Mouse (Mus musculus) neutrophil, adult 5-6 weeks (primary cell): ENCODE results near the gene Trio. TPM values are rescaled to one million over a fixed set of nuclear protein-coding genes. Genes with fewer than 3 reads are reported as not detected.
A peak's percentile ranks its signal among the peaks of the same experiment; 100 is the strongest.

Source experiments
- ATAC-seq: fragments of 151-379, 151-347 bp; 2 replicates; pipeline ENCODE4 v1.8.0; 2017; ENCODE audit warnings: mild to moderate bottlenecking, moderate TSS enrichment; ENCODE audit not compliant: insufficient number of reproducible peaks, poor library complexity, low FRiP score, severe bottlenecking; ENCODE audit errors: extremely low read depth
- total RNA-seq: library from RNA; stranded (forward); fragments of 200-1000 nt; gene quantifications from 2 replicates; pipeline ENCODE4 v1.2.3, GENCODE M21; 2017

Gene Trio
- total RNA-seq, 1 experiment from 2014 or later, result 28.9 TPM

DNA sequence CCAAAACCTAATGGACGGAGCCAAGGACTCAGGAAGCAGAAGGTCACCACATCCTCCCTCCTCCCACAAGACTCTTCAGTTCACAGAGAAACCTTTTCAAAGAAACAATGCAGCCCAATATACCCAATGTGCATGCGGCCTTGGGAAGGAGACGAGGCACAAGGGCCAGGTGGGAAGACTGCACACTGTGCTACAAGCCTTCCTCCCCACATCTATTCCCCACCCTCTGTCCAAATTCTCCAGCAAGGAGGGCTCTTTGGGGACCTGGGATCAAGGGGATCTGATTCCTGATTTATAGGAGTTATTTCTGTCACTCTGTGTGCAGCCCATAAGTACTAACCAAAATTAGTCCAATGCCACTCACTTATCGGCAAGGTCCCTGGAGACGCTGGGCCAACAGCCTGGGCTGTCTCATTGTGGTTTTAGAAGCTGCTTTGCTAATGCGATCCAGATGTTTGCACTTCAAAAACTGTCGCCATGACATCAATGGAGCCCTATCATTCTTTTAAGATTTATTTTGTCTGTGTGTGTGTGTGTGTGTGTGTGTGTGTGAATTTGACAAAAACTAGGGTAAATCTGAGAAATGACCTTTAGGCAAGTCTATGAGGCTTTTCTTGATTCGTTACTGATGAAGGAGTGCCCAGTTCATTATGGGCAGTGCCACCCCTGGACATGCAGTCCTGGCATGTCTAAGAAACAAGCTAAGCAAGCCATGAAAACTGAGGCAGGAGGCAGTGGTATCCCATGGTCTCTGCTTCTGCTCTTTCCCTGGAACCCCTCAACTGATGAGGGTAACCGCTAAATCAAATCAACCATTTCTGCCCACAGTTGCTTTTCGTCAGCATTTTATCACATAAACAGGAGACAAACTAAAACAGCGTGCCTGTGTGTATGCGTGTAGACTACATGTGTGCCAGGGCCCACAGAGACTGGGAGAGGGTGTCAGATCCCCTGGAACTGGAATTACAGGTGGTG lies 89.6 kb downstream of the Trio start:
- ATAC-seq, result no peak

DNA sequence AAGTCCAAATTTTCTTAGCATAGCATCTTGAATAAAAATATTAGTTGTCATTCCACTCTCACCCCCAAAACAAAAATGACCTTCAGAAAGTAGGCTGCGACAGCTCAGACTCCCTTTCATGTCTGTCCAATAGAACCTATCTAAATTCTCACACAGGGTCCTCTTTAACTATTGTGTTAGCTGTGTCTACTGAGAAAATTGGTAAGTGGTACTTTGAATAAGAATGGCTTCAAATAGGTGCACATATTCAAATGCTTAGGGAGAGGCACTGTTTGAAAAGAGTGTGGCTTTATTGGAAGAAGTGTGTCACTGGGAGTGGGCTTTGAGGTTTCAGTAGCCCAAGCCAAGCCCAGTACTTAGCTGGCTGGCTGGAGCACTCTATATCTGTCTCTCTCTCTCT lies 92.4 kb downstream of the Trio start:
- no peak for ATAC-seq

DNA sequence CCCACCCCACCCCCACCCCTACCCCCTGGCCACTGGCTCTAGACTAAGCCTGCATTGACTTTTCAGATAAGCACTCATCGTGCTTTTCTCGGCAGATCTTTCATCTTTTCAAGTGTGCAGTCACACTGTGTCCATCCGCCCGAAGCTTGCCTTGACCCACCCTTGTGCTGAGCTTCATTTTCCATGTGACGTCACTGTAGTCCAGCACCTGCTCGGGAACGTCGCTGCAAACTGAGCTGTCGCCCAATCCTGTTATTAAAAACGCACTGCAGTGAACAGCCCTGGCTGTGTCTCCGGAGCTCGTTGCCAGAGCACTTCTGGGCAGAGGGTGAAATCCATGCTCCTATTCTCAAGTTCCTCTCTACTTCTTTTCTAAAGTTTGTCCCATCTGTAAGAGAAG lies 93.8 kb downstream of the Trio start:
- ATAC-seq, result no peak

DNA sequence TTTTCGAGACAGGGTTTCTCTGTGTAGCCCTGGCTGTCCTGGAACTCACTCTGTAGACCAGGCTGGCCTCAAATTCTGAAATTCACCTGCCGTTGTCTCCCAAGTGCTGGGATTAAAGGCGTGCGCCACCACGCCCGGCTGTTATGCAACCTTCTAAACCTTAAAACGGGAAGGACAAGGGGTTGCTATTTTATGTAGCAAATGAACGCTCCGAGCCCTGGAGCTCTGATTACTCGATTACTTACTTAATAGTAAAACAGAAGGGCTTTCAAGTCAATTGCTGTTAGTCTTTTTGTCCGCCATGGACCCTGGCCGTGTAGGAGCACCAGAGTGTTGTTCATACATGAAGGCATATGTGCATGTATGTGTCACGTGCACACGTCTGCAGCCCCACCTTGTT lies 94.2 kb downstream of the Trio start:
- ATAC-seq, result no peak

DNA sequence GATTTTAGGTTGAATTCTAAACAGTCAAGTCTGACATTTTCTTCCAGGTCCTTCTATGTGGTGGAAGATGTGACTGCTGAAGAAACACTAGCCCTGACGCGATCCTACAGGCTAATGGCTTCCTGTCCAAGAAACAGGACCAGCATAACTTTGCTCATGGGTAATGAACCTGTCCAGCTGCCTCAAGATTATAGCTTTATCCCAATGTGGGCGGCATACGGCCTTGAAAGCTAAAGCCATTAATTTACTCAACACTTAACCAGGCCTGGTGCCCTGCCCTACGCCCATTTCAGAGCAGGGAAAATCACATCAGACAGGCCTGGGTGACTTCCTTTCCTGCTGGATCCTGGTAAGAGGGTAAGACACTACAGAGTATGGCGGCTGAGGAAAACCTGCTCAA lies 98.0 kb downstream of the Trio start:
- no peak for ATAC-seq

DNA sequence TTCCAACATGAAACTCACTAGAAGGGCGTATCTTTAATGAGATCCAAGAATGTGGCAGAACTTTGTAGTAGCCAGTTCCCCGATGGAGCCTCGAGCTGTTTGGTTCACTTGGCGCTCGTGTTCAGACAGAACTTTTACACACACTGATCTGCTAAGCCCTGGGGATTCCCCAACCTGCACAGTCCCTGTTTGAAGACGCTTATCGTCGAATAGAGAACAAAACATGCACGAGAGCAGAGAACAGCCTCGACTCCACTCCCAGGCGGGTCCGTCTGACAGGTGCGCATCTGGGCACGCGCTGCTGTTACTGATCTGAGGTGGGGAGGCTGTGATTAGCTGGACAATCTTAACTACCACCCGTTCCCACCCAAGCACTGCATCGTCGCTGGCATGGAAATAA lies 98.7 kb downstream of the Trio start:
- ATAC-seq, result peak; percentile 53

DNA sequence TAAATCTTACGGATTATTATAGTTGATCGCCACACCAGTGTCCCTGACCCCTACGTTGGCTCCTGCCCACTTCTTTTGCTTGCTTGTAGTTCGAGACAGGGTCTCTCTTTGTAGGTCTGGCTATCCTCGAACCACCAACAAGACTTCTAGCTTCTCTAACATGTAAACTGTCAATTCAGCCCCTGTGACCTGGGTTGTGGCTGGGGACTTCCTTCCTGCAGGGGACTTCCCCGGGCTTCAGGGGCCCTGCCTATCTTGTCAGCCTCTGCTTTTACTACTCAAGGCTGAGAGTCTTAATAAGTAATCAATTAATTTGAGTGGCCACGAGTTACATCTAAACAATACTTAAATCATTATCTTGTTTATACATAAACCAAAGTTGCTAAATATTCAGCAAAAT lies 99.2 kb downstream of the Trio start:
- peak; percentile 50 for ATAC-seq

DNA sequence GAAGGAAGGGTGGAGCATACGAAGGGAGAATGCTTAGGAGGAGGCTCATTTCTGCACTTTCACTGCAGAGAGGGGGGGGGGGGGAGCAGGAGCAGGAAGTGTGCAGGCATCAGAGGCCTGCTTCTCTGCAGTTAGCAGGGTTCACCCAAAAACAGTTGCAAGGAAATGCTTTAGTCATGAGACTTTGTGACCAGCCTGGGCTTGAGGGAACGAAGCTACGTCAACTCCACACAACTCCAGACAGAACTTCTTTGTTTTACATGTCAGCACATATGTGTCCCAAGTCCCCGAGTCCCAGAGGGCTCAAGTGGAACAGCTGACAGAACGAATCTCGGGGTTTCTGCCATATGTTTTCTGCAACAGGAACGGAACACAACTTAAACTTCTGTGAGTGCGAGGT lies 99.8 kb downstream of the Trio start:
- peak; percentile 14; the same call in 1 of the 2 replicates for ATAC-seq

DNA sequence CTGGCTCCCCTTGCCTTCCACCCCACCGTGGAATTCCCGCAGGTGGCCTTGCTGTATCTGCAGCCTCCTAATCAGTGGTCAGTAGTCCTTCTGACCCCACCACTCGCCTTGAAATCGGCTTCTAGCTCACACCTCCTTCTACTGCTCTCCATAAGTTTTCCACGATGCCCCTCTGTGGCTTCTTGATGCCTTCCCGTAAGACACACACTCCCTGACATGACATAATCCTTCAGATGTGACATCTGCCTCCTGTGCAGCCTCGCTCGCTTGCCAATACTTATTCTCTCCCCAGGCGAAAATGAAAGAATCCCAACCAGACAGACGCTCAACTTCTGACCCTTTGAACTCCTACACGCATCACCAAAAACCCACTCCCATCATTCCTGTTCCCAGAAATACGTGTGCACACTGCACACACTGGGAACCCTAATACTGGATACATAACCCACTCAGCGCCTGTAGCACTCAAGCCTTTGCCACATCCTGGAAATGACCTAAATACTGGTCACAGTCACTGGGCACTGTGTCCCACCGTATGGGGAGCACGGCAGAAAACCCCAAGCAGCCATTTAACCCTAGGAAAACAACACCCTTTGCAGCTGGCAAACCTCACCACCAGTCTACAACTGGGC lies 100.5 kb downstream of the Trio start:
- ATAC-seq, result no peak

DNA sequence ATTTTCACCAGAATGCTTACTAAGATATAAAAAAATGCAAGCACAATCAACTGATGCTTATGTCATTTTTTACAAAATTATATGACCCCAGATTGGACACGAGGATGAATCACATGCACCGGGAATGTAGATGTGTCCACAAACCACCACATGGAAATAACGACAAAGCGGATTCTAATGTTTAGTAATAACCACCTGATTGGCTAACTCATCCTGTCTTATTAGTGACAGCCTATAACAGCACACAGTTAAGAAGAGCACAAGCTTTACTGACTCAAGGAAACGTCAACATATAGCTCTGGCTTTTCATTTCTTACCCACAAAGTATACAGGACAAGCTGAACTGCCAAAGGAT lies 101.7 kb downstream of the Trio start:
- no peak for ATAC-seq

DNA sequence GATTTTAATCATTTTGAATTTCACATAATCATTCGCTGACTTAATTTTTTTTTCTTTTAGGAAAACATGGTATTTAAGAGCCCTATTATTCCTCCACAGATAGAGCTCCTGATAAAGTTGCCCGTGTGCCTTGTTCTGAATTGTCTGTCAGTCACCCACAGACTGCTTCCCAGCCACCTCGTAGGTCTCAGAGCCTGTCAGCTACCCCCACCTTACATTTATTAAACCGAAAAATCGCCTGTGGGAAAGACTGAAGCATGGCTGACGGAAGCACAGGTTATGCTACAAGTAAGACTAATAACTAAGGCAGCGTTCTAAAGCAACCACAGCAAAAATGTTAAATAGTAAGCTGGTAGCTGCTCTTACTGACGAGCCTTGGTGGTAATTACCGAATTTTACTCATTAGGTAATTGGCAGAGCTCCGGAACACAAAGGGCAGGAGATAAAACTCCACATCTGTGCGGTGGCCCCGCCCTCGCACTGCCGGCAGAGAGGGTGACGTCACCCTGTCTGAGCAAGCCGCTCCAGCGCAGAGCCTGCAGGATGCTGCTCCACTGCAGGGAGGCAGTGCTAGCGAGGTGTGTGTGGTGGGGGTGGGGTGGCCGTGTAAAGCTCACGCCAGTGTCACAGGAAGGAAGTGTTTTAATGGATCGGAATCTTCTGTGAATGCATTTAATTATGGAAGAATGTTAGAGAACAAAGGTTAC lies 102.2 kb downstream of the Trio start:
- peak; percentile 78 for ATAC-seq

DNA sequence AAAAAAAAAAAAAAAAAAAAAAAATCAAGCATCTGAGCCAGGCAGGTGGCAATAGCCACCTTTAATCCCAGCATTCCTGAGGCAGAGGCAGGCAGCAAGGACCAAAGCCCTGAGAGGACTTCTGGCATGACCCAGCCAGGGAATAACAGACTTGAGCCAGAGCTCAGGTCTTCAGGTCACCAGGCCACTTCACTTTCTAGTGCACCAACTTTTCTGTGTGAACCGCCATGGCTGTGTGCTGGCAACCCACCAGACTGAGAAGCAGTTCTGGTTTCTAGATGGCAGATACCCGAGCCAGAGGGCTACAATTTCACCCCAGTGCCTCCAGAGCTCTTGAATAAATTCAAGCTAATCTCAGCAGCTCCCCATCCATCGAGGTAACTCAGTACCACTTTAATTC lies 104.9 kb downstream of the Trio start:
- no peak for ATAC-seq

DNA sequence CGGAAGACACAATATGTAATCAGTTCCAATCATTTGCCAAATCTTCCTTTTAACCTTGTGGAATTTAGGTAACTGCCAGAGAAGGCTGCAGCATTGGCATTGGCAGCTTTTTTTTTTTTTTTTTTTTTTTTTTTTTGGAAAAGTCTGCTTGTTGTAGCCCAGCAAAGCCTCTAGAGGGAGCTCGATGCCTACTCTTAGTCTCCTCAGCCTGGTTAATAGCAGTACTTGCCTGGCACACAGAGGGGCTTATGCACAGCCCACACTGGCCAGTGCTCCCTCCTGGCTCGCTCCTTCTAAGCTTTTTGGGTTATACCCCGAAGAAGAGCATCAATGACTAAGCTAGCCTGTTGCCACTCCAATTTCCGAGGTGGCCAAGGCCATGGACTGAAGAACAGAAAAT lies 106.1 kb downstream of the Trio start:
- peak; percentile 59; the same call in 1 of the 2 replicates for ATAC-seq

DNA sequence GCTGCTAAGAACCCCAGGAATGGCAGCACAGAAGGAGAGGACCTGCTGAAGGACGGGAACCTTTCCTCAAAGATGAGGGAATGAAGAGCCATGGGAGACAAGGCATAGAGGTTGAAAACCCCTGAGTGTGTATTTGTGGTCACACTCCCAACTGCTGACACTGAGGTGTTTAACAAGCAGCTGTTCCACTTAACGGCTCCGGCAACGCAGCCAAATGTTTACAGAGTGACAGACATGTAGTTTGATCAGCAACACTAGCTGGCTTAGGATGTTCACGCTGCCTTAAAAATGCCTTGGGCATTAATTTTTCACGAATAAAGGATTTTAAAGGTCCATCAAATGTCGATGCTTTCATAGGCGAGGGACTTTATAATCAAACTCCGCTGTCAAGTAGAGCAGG lies 106.8 kb downstream of the Trio start:
- no peak for ATAC-seq

DNA sequence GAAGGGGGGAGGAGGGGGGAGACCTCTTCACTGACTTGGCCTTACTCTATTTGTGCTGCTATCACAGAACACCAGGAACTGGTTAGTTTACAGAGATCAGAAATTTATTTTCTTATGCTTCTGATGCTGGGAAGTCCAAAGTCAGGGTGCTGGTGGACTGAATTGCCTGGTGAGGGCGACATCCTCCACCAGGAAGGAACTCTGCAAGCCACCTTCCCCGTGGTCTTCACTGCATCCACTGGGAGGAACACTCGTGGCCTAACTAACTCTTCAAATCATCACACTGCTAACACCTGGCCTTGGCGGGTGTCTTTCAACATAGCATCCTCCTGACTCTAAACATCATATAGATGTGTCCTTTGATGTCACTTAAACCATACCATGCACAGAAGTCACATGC lies 109.4 kb downstream of the Trio start:
- no peak for ATAC-seq

DNA sequence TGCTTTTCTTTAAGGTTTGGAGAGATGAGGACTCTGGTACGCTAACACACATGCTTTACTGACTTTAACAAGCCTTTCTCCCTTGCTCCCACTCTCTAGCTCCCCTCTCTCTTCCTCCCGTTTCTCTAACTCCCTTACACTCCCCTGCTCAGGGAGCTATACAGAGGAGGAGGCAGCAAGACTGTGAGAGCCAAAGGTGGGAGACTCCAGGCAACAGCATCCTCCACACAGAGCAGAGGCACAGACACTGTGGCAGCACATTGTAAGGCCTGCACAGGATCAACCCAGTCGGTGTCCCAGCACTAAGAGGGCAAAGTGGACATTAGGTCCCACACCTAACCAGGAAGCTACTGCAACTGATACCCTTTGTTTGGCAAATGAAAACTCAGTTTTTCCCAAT lies 112.6 kb downstream of the Trio start:
- ATAC-seq, result no peak

DNA sequence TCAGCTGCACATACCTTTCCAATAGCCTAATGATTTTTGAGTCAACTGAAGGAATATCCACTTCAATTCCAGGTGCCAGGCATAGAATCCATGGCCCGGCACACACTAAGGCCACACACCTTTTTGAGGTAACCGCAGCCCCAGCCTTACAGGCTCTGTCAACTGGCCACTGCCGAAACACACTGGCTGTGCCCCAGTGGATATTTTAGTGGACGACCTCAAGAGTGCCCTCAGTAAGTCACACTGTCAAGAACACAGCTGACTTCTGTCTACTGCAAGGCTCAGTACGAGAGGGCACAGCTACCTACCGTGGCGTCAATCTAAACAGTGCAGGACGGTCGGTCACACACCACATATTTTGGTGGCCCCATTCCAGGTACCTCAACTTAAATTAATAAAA lies 114.5 kb downstream of the Trio start:
- no peak for ATAC-seq

DNA sequence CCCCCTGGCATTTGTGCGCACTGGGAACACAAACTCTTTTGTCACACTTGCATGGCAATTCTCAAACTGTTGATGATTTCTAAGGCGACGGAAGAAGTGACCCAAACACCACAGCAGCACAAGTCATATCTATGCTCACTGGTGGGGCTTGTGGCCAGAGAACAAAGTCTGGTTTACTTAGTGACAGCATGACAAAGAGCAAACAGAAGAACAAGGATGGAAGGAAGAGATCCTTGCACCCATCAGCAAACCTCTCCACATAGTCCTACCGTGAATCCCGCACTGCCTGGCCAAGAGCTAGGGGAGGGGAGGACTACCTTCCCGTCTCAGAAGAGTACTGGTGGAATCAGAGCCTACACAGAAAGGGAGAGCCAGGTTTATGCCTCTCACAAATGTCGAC lies 115.5 kb downstream of the Trio start:
- no peak for ATAC-seq

DNA sequence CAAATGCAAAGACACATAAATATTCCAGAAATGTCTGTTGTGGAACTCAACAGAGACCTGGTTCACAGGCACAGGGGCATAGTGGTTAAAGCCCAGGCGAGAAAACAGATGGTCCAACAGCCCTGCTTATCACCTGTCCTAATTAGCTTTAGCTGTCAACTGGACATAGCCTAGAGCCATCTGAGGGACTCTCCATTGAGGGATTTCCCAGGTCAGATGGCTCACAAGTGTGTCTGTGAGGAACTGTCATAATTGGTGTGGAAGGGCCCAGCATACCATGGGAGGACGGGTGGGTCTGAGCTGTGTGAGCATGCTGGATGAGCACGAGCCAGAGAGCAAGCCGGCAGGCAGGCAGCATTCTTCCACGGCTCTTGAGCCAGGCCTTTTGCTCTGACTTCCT lies 118.0 kb downstream of the Trio start:
- no peak for ATAC-seq

DNA sequence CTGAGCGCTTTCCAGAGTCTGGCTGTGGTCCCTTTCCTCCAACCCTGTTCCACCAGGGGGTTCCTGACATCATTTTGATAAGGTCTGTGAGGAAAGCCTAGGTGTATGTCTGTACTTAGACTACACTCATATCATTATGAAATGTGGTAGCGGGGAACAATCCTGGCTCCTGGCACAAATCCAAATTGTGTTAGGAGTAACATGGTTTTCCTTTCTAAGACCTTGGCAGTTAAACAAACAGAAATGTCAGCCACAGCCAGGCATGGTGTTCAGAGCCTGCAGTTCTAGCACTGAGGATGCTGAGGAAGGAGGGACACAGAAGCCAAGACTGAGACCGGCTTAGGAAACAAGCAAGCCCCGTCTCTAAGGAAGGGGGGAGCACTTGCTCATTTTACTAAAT lies 119.2 kb downstream of the Trio start:
- no peak for ATAC-seq
